Mouse (Mus musculus) ZHBTc4 (cell line): Measurements from ENCODE around the gene Matn3.

Source experiments
- DNase-seq: peaks from one replicate; pipeline ENCODE4 v3.0.0-alpha.2; 2011; ENCODE audit warnings: low read depth, low spot score

Matn3 gene

DNA sequence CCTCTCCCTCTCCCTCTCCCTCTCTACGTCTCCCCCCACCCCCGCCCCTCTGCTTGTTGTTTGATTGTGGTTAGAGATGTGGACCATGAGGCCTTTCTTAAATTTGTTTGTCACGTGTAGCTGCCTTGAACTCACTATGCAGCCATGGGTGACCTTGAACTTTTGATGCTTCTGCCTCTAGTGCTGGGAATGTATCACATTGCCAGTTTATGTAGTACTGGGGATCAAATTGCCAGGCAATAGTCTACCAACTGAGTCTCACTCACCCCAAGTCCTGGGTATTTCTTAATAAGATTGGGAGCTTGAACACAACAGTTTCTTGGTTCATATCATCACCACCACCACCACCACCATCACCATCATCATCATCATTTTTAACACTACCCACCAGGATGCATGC lies 73.3 kb downstream of the Matn3 start:
- DNase-seq: no peak
